In the genomic region with DNA sequence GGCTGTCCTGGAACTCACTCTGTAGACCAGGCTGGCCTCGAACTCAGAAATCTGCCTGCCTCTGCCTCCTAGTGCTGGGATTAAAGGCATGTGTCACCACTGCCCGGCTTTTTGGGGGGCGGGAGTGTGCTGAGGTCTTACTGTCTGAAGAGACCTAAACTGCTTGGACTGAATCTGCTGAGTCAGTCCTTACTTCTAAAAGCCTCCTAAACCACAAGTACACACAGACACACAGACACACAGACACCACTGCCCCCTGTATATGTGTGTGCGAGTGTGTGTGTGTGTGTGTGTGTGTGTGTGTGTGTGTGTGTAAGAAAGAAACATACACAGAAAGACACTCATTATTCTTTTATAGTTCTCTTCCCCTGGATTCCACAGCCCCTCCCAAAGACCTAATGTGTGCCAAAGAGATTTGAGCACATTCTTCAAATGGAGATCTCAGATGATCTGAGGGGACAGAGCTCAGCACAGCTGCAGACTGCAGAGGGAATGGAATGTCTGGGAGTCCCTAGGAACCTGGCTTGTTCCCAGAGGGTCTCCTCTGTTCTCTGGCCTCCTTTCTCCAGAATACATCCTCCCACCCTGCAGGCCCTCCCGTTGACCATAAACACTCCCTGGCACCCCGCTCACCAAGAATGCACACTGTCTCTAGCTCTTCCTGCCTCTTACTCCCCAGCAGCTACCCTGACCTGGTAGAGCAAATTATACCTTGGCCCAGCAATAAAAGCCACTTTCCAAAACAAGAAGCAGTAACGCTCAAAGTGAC, we compare ENCODE assay signal across 8 mouse cellular contexts. TPM values are rescaled to one million over a fixed set of nuclear protein-coding genes. Genes with fewer than 3 reads are reported as not detected.
A peak's percentile ranks its signal among the peaks of the same experiment; 100 is the strongest.
DNase-seq lines count a peak whose midpoint lies in the region; ATAC-seq lines count a peak whose summit lies in the region.

No protein-coding gene starts in this region.

- peak overlapping the region; percentile 62 for H3K4me2 ChIP-seq in kidney, embryonic 14.5 days (replicated peaks; ENCODE audit: low read depth, low read length)
- peak overlapping the region; percentile 76 for H3K4me2 ChIP-seq in hindbrain, embryonic 14.5 days (replicated peaks)
- peak overlapping the region; percentile 61 for H3K4me2 ChIP-seq in midbrain, embryonic 16.5 days (ENCODE audit: low read length)

- H3K27ac ChIP-seq in kidney, embryonic 14.5 days (ENCODE audit: low read depth, low read length), result peak overlapping the region; percentile 60
- peak overlapping the region; percentile 65; the same call in 1 of the 2 replicates for H3K27ac ChIP-seq in embryonic facial prominence, embryonic 10.5 days (replicated peaks)
- H3K27ac ChIP-seq in hindbrain, embryonic 14.5 days, result peak overlapping the region; percentile 90
- H3K27ac ChIP-seq in midbrain, embryonic 16.5 days (ENCODE audit: low read length), result peak overlapping the region; percentile 88

- 0 out of 2 replicates have a peak, but pooled peaks have one; percentile 10 for ATAC-seq in kidney, embryonic 14.5 days (ENCODE audit: low FRiP score, low TSS enrichment)
- ATAC-seq in hindbrain, embryonic 14.5 days (ENCODE audit: low FRiP score), result peak; percentile 1; the same call in 1 of the 2 replicates
- ATAC-seq in midbrain, embryonic 16.5 days, result peak; percentile 25; the same call in 1 of the 2 replicates

- peak overlapping the region; percentile 47 for H3K4me3 ChIP-seq in kidney, embryonic 14.5 days (ENCODE audit: low read length)
- peak overlapping the region; percentile 61 for H3K4me3 ChIP-seq in embryonic facial prominence, embryonic 10.5 days
- peak overlapping the region; percentile 58 for H3K4me3 ChIP-seq in hindbrain, embryonic 14.5 days (replicated peaks; ENCODE audit: low read length)
- peak overlapping the region; percentile 76 for H3K4me3 ChIP-seq in midbrain, embryonic 16.5 days (ENCODE audit: low read depth, low read length)

- H3K9me3 ChIP-seq in kidney, embryonic 14.5 days (ENCODE audit: control insufficient read depth, low read length), result no peaks in the 10 kb centered on the region
- no peaks in the 10 kb centered on the region for H3K9me3 ChIP-seq in embryonic facial prominence, embryonic 10.5 days
- no peaks in the 10 kb centered on the region for H3K9me3 ChIP-seq in hindbrain, embryonic 14.5 days (ENCODE audit: control insufficient read depth, low read length)
- no peaks in the 10 kb centered on the region for H3K9me3 ChIP-seq in midbrain, embryonic 16.5 days (replicated peaks; ENCODE audit: control insufficient read depth, low read length, poor library complexity, severe bottlenecking)

- peaks cover 30% of the 10 kb centered on the region for H3K4me1 ChIP-seq in kidney, embryonic 14.5 days (ENCODE audit: control insufficient read depth, insufficient read depth, low read length)
- peaks cover 39% of the 10 kb centered on the region for H3K4me1 ChIP-seq in embryonic facial prominence, embryonic 10.5 days
- H3K4me1 ChIP-seq in hindbrain, embryonic 14.5 days (replicated peaks; ENCODE audit: control insufficient read depth, insufficient read depth, low read length), result peaks cover 15% of the 10 kb centered on the region
- H3K4me1 ChIP-seq in midbrain, embryonic 16.5 days (ENCODE audit: control insufficient read depth, insufficient read depth, low read length), result peaks cover 28% of the 10 kb centered on the region

- DNase-seq in kidney, postnatal 25 days, result no peak
- no peak for DNase-seq in embryonic facial prominence, embryonic 10.5 days (ENCODE audit: low spot score)
- no peak for DNase-seq in hindbrain, embryonic 14.5 days (ENCODE audit: low spot score)
- no peak for DNase-seq in cerebellum, postnatal 4 days (ENCODE audit: low spot score in 2 of 2)
- DNase-seq in thymus, postnatal 4 days, result no peak
- DNase-seq in layer of hippocampus, postnatal 36 days, result no peak

- 43% methylated on average over 6 of the region's 7 CpGs for WGBS in kidney, embryonic 14.5 days
- 58% methylated on average over 7 of the region's 7 CpGs for WGBS in embryonic facial prominence, embryonic 10.5 days
- 54% methylated on average over 7 of the region's 7 CpGs for WGBS in hindbrain, embryonic 14.5 days
- WGBS in midbrain, embryonic 16.5 days, result 58% methylated on average over 7 of the region's 7 CpGs

- H3K27me3 ChIP-seq in kidney, embryonic 14.5 days (ENCODE audit: control insufficient read depth, insufficient read depth, low read length), result no peaks in the 10 kb centered on the region
- H3K27me3 ChIP-seq in embryonic facial prominence, embryonic 10.5 days (replicated peaks; ENCODE audit: low read depth, poor library complexity, severe bottlenecking), result peaks cover 12% of the 10 kb centered on the region
- H3K27me3 ChIP-seq in hindbrain, embryonic 14.5 days (ENCODE audit: control insufficient read depth, insufficient read depth, low read length), result no peaks in the 10 kb centered on the region
- no peaks in the 10 kb centered on the region for H3K27me3 ChIP-seq in midbrain, embryonic 16.5 days (ENCODE audit: control insufficient read depth, insufficient read depth, low read depth, low read length)

- peak overlapping the region; percentile 46; the same call in 1 of the 2 replicates for H3K9ac ChIP-seq in kidney, embryonic 14.5 days (ENCODE audit: low read depth, low read length)
- H3K9ac ChIP-seq in hindbrain, embryonic 14.5 days, result peak overlapping the region; percentile 81
- peak overlapping the region; percentile 76 for H3K9ac ChIP-seq in midbrain, embryonic 16.5 days (ENCODE audit: low read depth, low read length)

- H3K36me3 ChIP-seq in kidney, embryonic 14.5 days (ENCODE audit: control insufficient read depth, insufficient read depth, low read length), result no peaks in the 10 kb centered on the region
- no peaks in the 10 kb centered on the region for H3K36me3 ChIP-seq in embryonic facial prominence, embryonic 10.5 days (replicated peaks)
- H3K36me3 ChIP-seq in hindbrain, embryonic 14.5 days (replicated peaks; ENCODE audit: control insufficient read depth, insufficient read depth), result peaks cover 9% of the 10 kb centered on the region
- peaks cover 2% of the 10 kb centered on the region for H3K36me3 ChIP-seq in midbrain, embryonic 16.5 days (ENCODE audit: control insufficient read depth, insufficient read depth, low read length)

RNA-seq across cellular contexts. Expression of a gene that starts 0.5 kb away (rescaled TPM):
- polyA plus RNA-seq in kidney, embryonic 14.5 days (2014; fragmentation: Nextera tagmentation; extraction: Ambion mirVana), result 17.5 and 28.1 TPM in 2 replicates
- polyA plus RNA-seq in embryonic facial prominence, embryonic 10.5 days (2016; fragmentation: Nextera tagmentation; extraction: Ambion mirVana), result 8.1 and 8.5 TPM in 2 replicates
- polyA plus RNA-seq in hindbrain, embryonic 14.5 days (2014; fragmentation: Nextera tagmentation; extraction: Ambion mirVana), result 183 and 199 TPM in 2 replicates
- polyA plus RNA-seq in midbrain, embryonic 16.5 days (2015; fragmentation: Nextera tagmentation; extraction: Ambion mirVana), result 241 and 293 TPM in 2 replicates
- total RNA-seq in layer of hippocampus, postnatal 36 days (2021), result 10 to 100 TPM; 74.5 to 77.1 TPM

RNA-seq across cellular contexts. Expression of a gene that starts 10.0 kb away (rescaled TPM):
- polyA plus RNA-seq in kidney, embryonic 14.5 days (2014; fragmentation: Nextera tagmentation; extraction: Ambion mirVana), result 76.5 and 78.9 TPM in 2 replicates
- 74.3 and 84.5 TPM in 2 replicates for polyA plus RNA-seq in embryonic facial prominence, embryonic 10.5 days (2016; fragmentation: Nextera tagmentation; extraction: Ambion mirVana)
- polyA plus RNA-seq in hindbrain, embryonic 14.5 days (2014; fragmentation: Nextera tagmentation; extraction: Ambion mirVana), result 85.5 and 100.0 TPM in 2 replicates
- 74.3 and 77.2 TPM in 2 replicates for polyA plus RNA-seq in midbrain, embryonic 16.5 days (2015; fragmentation: Nextera tagmentation; extraction: Ambion mirVana)
- total RNA-seq in layer of hippocampus, postnatal 36 days (2021), result 10 to 100 TPM; 44.5 to 48.2 TPM

RNA-seq across cellular contexts. Expression of a gene that starts 24.7 kb away (rescaled TPM):
- 28.3 and 33.0 TPM in 2 replicates for polyA plus RNA-seq in kidney, embryonic 14.5 days (2014; fragmentation: Nextera tagmentation; extraction: Ambion mirVana)
- polyA plus RNA-seq in embryonic facial prominence, embryonic 10.5 days (2016; fragmentation: Nextera tagmentation; extraction: Ambion mirVana), result 21.9 and 26.9 TPM in 2 replicates
- polyA plus RNA-seq in hindbrain, embryonic 14.5 days (2014; fragmentation: Nextera tagmentation; extraction: Ambion mirVana), result 89.0 and 103 TPM in 2 replicates
- 81.4 and 107 TPM in 2 replicates for polyA plus RNA-seq in midbrain, embryonic 16.5 days (2015; fragmentation: Nextera tagmentation; extraction: Ambion mirVana)
- total RNA-seq in layer of hippocampus, postnatal 36 days (2021), result 100 to 1,000 TPM; 209 to 220 TPM

RNA-seq across cellular contexts. Expression of a gene that starts 44.3 kb away (rescaled TPM):
- not detected in 2 replicates for polyA plus RNA-seq in kidney, embryonic 14.5 days (2014; fragmentation: Nextera tagmentation; extraction: Ambion mirVana)
- not detected in 2 replicates for polyA plus RNA-seq in embryonic facial prominence, embryonic 10.5 days (2016; fragmentation: Nextera tagmentation; extraction: Ambion mirVana)
- polyA plus RNA-seq in hindbrain, embryonic 14.5 days (2014; fragmentation: Nextera tagmentation; extraction: Ambion mirVana), result not detected in 2 replicates
- polyA plus RNA-seq in midbrain, embryonic 16.5 days (2015; fragmentation: Nextera tagmentation; extraction: Ambion mirVana), result not detected in 2 replicates
- not detected for total RNA-seq in layer of hippocampus, postnatal 36 days (2021)

RNA-seq across cellular contexts. Expression of a gene that starts 51.6 kb away (rescaled TPM):
- polyA plus RNA-seq in kidney, embryonic 14.5 days (2014; fragmentation: Nextera tagmentation; extraction: Ambion mirVana), result 71.9 and 87.6 TPM in 2 replicates
- 100 and 104 TPM in 2 replicates for polyA plus RNA-seq in embryonic facial prominence, embryonic 10.5 days (2016; fragmentation: Nextera tagmentation; extraction: Ambion mirVana)
- 36.7 and 38.7 TPM in 2 replicates for polyA plus RNA-seq in hindbrain, embryonic 14.5 days (2014; fragmentation: Nextera tagmentation; extraction: Ambion mirVana)
- polyA plus RNA-seq in midbrain, embryonic 16.5 days (2015; fragmentation: Nextera tagmentation; extraction: Ambion mirVana), result 36.5 and 37.3 TPM in 2 replicates
- total RNA-seq in layer of hippocampus, postnatal 36 days (2021), result 10 to 100 TPM; 25.5 to 27.2 TPM
